Mouse (Mus musculus) forebrain, embryonic 16.5 days (tissue): ENCODE measurements around the gene St3gal2. TPM values are rescaled to one million over a fixed set of nuclear protein-coding genes. Genes with fewer than 3 reads are reported as not detected.

Source experiments
- ATAC-seq: fragments of 200-750 bp; cut with Nextera tagmentation; 2 replicates; pipeline ENCODE4 v1.8.0; 2017; ENCODE audit warnings: mild to moderate bottlenecking, moderate library complexity
- H3K27ac ChIP-seq: fragments of 300-500 bp; sonication (generic); 2 replicates; pipeline ENCODE4 v1.5.1; 2014; ENCODE audit warnings: low read length, control low read depth
- H3K27me3 ChIP-seq: fragments of 300-500 bp; sonication (generic); replicated peaks from 2 replicates; pipeline ENCODE4 v1.6.1; 2014; ENCODE audit warnings: low read length; ENCODE audit not compliant: control insufficient read depth, insufficient read depth
- H3K36me3 ChIP-seq: fragments of 300-500 bp; sonication (generic); 2 replicates; pipeline ENCODE4 v1.6.1; 2014; ENCODE audit not compliant: control insufficient read depth, insufficient read depth
- H3K4me1 ChIP-seq: fragments of 300-500 bp; sonication (generic); replicated peaks from 2 replicates; pipeline ENCODE4 v1.6.1; 2014; ENCODE audit warnings: low read length; ENCODE audit not compliant: control insufficient read depth, insufficient read depth
- H3K4me2 ChIP-seq: fragments of 300-500 bp; sonication (generic); 2 replicates; pipeline ENCODE4 v1.6.1; 2014; ENCODE audit warnings: mild to moderate bottlenecking, low read length, control low read depth
- H3K4me3 ChIP-seq: fragments of 300-500 bp; sonication (generic); replicated peaks from 2 replicates; pipeline ENCODE4 v1.5.1; 2014; ENCODE audit warnings: mild to moderate bottlenecking, low read length, control low read depth
- H3K9ac ChIP-seq: fragments of 300-500 bp; sonication (generic); replicated peaks from 2 replicates; pipeline ENCODE4 v1.6.1; 2014; ENCODE audit warnings: low read depth, low read length, control low read depth
- H3K9me3 ChIP-seq: fragments of 300-500 bp; sonication (generic); 2 replicates; pipeline ENCODE4 v1.6.1; 2016; ENCODE audit warnings: low read length; ENCODE audit not compliant: control insufficient read depth
- WGBS: fragments of 180-500 bp; shearing (Covaris S2); extraction: QIAGEN DNeasy Blood & Tissue Kit; methylation state at CpG from one replicate; pipeline ENCODE4 v1.1.7; 2014; 5-methylcytosine and 5-hydroxymethylcytosine counted together
- polyA plus RNA-seq: library from polyadenylated mRNA; unstranded; fragments of >200 nt; fragmentation: Nextera tagmentation; extraction: Ambion mirVana; gene quantifications from 2 replicates; pipeline ENCODE4 v1.2.1, GENCODE M21; 2015

Gene St3gal2
- polyA plus RNA-seq, 1 experiment from 2014 or later = 25.2 TPM

DNA sequence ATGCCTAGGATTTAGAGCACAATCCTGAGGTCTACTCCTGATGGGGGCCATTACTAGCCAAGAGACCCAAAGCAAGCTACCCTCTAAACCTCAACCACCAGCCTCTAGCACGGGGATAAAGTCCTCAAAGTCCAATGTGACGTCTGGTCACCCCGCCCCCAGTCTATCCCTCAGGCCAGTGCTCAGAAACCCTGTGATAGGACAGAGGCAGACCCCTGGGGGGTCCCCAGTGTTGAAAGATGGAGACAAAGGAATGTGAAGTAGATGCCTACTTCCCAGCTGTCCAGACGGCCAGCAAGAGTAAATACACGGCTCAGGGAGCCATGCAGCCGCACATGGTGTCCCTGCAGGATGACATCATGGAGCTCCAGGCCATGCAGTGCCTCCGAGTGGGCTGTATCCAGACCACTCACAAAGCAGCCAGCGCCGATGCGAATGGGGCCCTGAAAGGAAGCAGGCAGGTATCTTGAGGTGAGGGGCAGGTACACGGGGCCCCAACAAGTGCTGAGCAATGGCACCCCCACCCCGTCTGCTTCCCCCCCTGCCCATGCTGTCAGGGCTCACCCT lies 29.7 kb upstream of the St3gal2 start:
- Histone ChIP-seq H3K9me3 (no peaks in the 10 kb centered on the region), H3K4me2 (no peak overlapping the region), H3K27ac (no peak overlapping the region), H3K36me3 (no peaks in the 10 kb centered on the region; the same call in 1 of the 2 replicates), H3K4me1 (no peaks in the 10 kb centered on the region), H3K9ac (no peak overlapping the region), H3K27me3 (no peaks in the 10 kb centered on the region), H3K4me3 (no peak overlapping the region)
- WGBS = 74% methylated on average over 12 of the region's 12 CpGs
- ATAC-seq = no peak

DNA sequence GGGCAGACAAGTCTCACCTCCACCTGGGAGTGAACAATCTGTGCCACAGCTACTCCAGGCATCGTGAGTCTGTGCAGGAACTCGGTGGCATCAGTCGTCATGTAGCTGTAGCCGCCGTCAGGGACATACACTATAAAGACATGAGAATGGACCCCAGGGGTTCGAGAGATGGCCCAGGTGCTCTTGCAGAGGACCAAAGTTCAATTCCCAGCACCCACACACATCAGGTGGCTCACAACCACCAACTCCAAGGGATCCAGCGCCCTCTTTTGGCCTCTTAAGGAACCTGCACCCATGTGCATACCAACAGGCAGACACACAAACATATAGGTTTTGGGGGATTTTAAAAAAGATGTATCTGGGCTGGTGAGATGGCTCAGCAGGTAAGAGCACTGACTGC lies 27.7 kb upstream of the St3gal2 start:
- Histone ChIP-seq H3K4me1 (no peaks in the 10 kb centered on the region), H3K4me2 (no peak overlapping the region), H3K27ac (no peak overlapping the region), H3K36me3 (no peaks in the 10 kb centered on the region; the same call in 1 of the 2 replicates), H3K27me3 (no peaks in the 10 kb centered on the region), H3K9ac (no peak overlapping the region), H3K4me3 (no peak overlapping the region), H3K9me3 (no peaks in the 10 kb centered on the region)
- ATAC-seq = no peak
- WGBS = 87% methylated on average over 7 of the region's 7 CpGs

DNA sequence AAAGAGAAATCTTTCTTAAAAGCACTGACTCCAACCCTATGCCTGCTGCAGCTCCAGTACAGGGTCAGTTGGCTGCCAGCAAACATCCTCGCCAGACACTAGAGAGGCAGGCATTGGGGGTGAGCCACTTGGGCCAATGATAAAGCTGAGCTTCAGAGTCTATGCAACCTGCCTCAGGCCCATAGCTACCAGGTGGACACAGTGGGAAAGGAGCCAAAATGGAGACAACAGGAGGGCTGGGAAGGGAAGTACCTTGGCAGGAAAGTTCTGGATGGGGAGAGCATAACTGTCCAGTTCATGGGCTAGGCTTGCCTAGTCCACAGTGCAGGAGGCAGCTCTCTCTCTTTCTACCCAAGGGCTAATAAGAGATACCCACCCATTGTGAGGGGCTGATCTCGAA lies 26.8 kb upstream of the St3gal2 start:
- H3K4me2 ChIP-seq = no peak overlapping the region
- no peaks in the 10 kb centered on the region for H3K36me3 ChIP-seq
- no peak overlapping the region for H3K4me3 ChIP-seq
- H3K4me1 ChIP-seq = no peaks in the 10 kb centered on the region
- no peaks in the 10 kb centered on the region for H3K9me3 ChIP-seq
- no peak overlapping the region for H3K9ac ChIP-seq
- ATAC-seq = no peak
- no peaks in the 10 kb centered on the region for H3K27me3 ChIP-seq
- H3K27ac ChIP-seq = no peak overlapping the region
- 93% methylated on average over 2 of the region's 2 CpGs for WGBS

DNA sequence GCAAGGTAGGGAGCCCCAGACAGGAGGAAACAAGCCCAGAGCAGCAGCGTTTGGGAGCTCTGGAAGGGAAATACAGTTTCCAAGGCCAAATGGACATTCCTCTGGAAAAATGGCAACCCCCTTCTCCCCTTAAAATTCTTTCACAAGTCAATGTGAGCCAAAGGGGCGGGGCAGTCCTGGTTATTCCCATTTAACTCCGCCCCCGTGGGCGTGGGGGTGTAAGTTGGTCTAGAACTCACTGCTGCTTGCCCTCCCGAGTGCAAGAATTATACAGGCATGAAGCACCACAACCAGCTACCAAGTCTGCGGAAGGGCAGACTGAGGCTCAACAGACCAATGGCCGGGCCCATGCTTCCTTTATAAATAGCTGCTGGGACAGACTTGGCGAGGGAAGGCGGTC lies 24.9 kb upstream of the St3gal2 start:
- no peak overlapping the region for H3K9ac ChIP-seq
- H3K27me3 ChIP-seq = no peaks in the 10 kb centered on the region
- H3K4me1 ChIP-seq = no peaks in the 10 kb centered on the region
- no peak overlapping the region for H3K4me2 ChIP-seq
- H3K4me3 ChIP-seq = no peak overlapping the region
- ATAC-seq = no peak
- no peaks in the 10 kb centered on the region for H3K36me3 ChIP-seq
- H3K27ac ChIP-seq = no peak overlapping the region
- H3K9me3 ChIP-seq = no peaks in the 10 kb centered on the region
- 85% methylated on average over 10 of the region's 10 CpGs for WGBS

DNA sequence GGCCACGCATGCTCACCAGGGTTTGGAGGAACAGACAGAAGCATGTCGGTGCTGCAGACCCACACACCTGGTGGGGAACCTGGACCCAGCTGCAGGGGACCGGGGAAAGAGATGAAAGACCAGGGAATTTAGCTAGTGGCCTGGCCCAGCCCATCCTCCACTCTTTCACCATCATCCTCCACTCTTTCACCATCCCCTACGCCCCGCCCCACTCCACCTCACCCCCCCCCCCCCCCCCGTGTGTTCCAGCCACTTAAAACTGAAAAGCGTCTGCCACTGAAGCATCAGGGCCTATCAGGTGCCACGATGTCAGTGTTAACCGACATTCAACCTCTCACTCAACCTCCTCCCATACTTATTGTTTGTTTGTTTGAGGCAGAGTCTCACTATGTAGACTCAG lies 24.5 kb upstream of the St3gal2 start:
- no peaks in the 10 kb centered on the region for H3K9me3 ChIP-seq
- H3K4me3 ChIP-seq = no peak overlapping the region
- no peak overlapping the region for H3K27ac ChIP-seq
- 86% methylated on average over 7 of the region's 9 CpGs for WGBS
- H3K36me3 ChIP-seq = no peaks in the 10 kb centered on the region
- ATAC-seq = no peak
- no peaks in the 10 kb centered on the region for H3K4me1 ChIP-seq
- no peak overlapping the region for H3K4me2 ChIP-seq
- no peaks in the 10 kb centered on the region for H3K27me3 ChIP-seq
- no peak overlapping the region for H3K9ac ChIP-seq

DNA sequence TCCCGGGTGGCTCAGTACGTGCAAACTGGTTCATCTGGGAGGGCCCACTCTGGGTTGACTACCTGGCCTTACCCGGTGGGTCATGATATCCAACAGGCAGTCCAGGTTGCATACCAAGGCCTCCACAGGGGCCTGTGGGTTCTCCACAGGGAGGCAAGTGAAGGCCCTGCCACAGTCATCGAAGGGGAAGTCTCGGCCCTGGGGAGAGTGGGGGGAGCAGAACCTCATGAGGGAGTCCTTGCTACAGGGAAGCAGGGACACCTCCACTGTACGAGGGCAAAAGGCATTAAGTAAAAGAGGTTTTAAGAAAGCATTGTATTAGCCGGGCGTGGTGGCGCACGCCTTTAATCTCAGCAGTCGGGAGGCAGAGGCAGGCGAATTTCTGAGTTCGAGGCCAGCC lies 23.9 kb upstream of the St3gal2 start:
- no peak for ATAC-seq
- Histone ChIP-seq H3K9ac (no peak overlapping the region), H3K27ac (no peak overlapping the region), H3K4me2 (no peak overlapping the region), H3K4me3 (no peak overlapping the region), H3K9me3 (no peaks in the 10 kb centered on the region), H3K4me1 (no peaks in the 10 kb centered on the region), H3K27me3 (no peaks in the 10 kb centered on the region), H3K36me3 (no peaks in the 10 kb centered on the region)
- 98% methylated on average over 13 of the region's 13 CpGs for WGBS

DNA sequence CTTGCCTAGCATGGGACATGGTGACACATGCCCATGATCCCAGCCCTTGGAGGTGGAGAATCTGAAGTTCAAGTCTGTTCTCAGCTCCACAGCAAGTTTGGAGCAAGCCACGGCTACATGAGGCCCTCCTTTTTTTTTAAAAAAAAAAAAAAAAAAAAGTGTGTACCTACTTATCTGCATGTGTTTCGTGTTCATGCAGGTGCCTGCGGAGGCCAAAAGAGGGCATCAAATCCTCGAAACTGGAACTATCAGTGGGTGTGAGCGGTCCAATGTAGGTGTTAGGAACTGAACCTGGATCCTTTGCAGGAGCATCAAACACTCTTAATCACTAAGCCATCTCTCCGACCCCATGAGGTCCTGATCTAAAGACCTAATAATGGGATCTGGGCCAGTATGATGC lies 22.2 kb upstream of the St3gal2 start:
- no peaks in the 10 kb centered on the region for H3K9me3 ChIP-seq
- no peak overlapping the region for H3K4me2 ChIP-seq
- H3K27me3 ChIP-seq = no peaks in the 10 kb centered on the region
- no peaks in the 10 kb centered on the region for H3K36me3 ChIP-seq
- no peak overlapping the region for H3K27ac ChIP-seq
- ATAC-seq = no peak
- H3K4me1 ChIP-seq = peaks cover 4% of the 10 kb centered on the region; the same call in 1 of the 2 replicates
- 93% methylated on average over 6 of the region's 6 CpGs for WGBS
- H3K4me3 ChIP-seq = no peak overlapping the region
- H3K9ac ChIP-seq = no peak overlapping the region

DNA sequence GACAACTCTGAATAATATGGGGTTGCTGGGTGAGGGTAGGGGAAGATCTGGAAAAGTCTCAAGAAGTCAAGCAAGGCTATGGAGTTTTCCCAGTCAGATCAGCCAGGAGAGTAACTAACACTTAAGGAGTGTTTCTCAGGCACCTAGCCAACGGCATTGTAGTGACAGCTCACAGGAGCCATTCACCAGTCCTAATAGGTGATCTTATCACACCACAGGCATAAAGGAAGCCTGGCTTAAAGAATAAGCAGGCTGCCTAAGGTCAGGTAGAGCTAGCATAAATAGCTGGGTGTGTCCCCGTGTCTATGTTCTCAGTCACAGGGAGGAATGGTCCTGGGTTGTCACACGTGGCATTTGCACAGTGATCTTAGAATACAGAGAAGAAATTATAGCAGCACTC lies 18.7 kb upstream of the St3gal2 start:
- Histone ChIP-seq H3K27me3 (no peaks in the 10 kb centered on the region), H3K4me1 (peaks cover 4% of the 10 kb centered on the region; the same call in 1 of the 2 replicates), H3K27ac (no peak overlapping the region), H3K4me2 (no peak overlapping the region), H3K4me3 (no peak overlapping the region), H3K36me3 (no peaks in the 10 kb centered on the region), H3K9me3 (no peaks in the 10 kb centered on the region), H3K9ac (no peak overlapping the region)
- 82% methylated on average over 3 of the region's 3 CpGs for WGBS
- no peak for ATAC-seq

DNA sequence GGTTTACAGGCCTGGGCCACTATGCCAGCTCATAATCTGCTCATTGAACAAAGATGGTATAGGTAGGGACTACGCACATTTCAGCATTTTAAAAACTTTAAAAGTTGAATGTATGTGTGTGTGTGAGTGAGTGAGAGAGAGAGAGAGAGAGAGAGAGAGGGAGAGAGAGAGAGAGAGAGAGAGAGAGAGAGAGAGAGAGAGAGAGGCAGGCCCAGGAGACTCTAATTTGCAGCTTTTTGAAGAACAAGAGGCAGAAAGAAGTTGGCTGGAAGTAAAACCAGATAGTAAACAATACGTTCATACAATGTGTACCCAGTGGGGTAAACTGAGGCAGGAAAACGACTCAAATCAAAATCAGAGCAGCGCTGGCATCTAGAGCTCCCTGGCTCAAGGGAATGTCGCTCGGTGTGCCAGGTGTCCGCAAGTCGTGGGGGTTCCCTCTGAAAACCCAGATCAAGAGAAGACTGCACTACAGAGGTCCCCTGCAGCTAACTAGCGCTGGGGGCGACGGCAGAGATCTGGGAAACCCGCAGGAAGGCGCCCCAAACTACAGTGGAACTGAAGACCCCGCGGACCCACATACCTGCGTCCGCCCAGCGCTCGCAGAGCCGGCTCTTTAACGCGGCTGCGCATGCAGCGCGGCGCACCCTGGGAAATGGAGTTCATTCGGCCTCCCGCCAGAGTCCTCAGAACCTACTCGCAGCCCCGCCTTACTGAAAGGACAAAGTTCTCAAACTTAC lies 17.7 kb upstream of the St3gal2 start, which contains the start of gene Fuk:
Fuk (minus strand) TSS at position 650 of the 740 bp plus-strand sequence.
- Histone ChIP-seq H3K4me1 (peaks cover 4% of the 10 kb centered on the region; the same call in 1 of the 2 replicates), H3K27ac (no peak within 1 kb of the TSS), H3K9me3 (no peaks in the 10 kb centered on the region), H3K4me2 (peak within 1 kb of the TSS; percentile 60), H3K4me3 (peak within 1 kb of the TSS; percentile 72), H3K27me3 (no peaks in the 10 kb centered on the region), H3K9ac (peak within 1 kb of the TSS; percentile 74), H3K36me3 (no peaks in the 10 kb centered on the region)
- WGBS = 3% methylated on average over 30 of the region's 30 CpGs
- ATAC-seq = peak; percentile 98
